Mouse (Mus musculus): Measurements from ENCODE around the gene Tsc2.

Tsc2 gene

DNA sequence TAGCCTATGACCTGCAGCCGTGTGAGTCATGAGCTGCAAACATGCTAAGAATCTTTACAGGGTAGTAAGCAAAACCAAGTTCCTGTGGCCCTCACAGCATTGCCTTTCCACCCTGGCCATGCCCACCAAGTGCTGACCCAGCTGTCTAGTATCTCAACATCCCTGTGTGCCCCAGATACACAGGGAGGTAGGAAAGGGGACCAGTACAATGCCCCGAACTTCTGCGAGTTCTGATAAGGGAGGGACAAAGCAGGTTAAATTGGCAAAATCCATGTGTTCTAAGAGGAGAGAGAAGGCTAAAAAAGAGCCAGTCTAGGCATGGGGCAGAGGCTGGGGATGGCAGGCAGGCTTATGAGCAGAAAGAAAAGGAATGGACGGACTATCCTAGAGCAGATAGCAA, 24.1 kb downstream of the Tsc2 start:
- DNase-seq, result no peak

DNA sequence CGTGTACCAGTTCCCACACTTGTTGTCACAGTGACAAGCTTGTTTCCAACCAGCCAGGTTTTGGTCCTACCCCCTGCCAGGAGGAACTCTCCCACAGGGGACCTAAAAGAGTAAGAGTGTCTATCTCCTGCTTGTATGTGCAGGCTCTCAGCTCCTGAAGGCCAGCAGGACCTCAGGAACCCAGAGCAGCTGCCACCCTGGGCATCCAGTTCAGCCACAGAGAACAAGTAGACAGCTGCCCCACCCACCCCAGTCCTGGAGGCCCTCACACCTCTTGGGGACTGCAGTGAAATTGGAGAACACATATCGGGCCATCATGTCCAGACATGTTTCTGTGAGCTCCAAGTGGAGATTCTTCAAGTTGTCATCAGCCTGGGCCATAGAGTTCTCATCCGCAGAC, 27.9 kb downstream of the Tsc2 start:
- no peak for DNase-seq

DNA sequence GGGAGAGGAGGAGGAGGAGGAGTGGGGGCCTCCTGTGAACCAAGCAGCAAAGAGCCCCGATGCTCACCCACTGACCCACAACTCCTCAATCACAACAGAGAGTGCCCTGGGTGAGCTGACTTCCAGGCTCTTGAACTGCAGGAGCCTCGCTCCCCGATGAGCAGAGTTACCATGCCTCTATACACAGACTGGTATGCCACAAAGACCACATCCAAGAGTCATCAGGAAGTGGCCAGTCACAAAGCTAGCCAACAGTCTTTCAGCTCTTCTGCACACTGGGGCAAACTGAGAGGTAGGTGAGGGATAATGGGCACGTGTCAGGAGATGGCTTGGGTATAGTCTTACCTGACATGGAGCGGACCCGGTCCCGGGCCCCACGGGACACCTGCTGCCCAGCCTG, 28.5 kb downstream of the Tsc2 start:
- no peak for DNase-seq

DNA sequence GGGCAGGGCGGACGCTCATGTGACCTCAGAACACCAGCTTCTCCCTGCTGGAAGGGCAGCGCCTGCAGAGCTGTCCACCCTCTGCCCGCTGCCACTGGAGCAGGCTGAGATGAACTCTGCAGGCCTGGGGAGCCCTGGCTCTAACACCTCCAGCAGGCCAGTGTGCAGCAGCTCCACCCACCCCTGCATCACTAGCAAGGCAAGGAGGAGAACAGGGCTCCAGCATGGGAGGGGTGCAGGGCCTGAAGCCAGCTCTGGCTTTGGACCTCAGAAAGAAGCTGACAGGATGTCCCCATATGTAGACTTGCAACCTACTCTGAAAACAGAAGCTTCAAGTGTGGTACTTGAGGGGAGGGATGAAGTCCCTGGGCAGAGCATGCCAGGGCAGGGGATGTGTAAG, 31.9 kb downstream of the Tsc2 start:
- DNase-seq, result no peak

DNA sequence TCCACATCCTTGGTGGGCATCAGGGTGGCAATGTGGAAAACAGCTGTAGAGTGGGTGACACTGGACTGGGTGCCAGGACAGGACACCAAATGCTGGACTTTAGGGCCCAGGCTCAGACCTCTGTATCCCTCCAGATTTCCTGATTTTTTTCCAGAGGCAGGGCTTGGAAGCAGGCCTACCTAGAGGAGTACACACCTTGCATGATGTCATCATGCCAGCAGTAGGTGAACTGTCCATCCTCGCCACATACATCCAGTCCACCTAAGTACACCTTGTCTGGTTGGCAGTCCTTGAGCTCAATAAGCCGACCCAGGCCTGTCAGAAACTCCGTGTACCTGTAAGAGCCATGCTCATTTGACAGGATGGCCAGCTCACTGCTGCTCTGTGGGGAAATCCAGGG, 34.4 kb downstream of the Tsc2 start:
- no peak for DNase-seq

DNA sequence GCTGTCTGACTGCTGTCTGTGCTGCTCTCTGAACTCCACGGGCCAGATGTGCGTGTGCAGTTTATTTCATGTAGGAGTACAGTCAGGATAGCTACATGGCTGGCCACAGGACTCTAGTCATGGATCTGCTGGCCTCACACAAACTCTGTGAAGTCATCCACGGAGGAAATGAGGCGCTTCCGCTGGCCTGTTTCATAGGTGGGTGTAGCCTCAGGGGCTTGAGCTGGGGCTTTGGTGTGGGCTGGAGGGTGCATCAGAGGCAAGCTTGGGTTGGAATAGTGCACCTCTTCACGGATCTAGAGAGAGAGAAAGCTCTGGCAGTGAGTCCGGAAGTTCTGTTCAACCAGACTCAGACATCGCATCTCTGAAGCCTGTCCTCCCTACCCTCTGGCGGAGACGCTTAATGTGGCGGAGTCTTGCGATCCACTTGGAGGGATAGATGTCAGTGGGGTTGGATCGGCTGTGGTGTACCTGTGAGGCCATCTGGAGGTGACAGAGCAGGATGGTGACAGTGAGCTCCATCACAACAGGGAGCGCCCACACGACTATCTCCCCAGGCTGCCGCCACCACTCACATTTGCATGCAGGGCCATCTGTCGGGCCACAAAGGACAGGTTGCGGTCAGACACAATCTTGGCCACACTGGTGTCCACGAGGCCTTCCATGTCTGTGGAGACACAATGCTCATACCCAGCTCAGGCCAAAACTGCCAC, 35.8 kb downstream of the Tsc2 start:
- DNase-seq, result no peak

DNA sequence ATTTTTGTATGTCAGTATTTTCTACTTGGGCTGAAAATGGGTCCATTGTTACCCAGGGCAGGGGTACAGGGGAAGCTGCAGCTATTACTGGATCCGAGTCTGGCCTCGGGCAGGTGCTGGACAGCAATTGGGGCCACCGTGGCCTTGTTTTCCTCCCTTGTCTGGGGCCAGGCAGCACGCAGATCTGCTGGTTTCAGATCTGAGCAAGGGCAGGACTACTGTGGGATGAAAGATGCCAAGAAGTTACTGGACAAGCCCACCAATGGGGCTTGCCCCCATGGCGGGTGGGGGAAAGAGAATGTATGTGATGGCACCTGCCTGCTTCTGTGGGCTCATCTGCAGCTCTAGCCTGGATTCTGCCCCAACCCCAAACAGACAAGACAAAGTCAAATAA, 36.4 kb downstream of the Tsc2 start:
- DNase-seq, result no peak

DNA sequence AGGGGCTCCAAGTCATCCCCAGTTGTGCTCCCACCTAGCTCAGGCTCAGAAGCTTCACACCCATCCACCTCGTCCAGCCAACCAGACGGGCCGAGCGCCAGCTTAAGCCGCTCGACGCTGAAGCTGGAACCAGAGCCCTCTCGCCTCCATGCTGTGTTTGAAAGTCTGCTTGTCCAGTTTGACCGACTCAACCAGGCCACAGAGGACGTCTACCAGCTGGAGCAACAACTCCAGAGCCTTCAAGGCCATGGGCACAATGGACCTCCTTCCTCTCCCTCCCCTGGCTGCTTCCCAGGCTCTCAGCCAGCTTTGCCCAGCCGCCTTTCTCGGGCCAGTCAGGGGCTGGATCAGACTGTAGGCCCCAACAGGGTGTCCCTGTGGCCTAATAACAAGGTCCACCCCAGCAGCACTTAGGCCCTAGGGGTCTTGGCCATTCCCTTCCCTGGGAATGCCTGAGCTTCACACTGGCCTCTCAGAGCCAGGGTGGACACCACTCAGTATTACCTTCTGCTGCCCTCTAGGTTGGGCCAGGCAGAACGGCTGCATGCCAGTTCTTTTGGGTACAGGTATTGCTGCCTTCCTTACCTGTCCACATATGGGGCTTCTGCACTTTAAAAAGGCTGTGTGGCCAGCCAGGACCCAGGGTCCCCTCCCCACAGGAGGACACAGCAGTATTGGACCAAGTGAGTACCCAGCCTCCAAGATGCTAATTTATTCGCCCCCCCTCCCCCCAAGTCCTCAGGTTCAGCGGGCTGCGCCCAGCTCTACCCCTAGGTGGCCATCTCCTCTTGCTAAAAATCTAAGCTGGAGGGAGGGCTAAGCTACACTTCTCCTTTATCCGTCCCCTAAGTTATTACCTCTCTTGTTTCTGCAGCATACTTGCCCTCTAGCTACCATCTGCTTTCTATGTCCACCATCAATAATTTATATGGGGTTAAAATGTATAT, 37.0 kb downstream of the Tsc2 start:
- DNase-seq, result no peak

DNA sequence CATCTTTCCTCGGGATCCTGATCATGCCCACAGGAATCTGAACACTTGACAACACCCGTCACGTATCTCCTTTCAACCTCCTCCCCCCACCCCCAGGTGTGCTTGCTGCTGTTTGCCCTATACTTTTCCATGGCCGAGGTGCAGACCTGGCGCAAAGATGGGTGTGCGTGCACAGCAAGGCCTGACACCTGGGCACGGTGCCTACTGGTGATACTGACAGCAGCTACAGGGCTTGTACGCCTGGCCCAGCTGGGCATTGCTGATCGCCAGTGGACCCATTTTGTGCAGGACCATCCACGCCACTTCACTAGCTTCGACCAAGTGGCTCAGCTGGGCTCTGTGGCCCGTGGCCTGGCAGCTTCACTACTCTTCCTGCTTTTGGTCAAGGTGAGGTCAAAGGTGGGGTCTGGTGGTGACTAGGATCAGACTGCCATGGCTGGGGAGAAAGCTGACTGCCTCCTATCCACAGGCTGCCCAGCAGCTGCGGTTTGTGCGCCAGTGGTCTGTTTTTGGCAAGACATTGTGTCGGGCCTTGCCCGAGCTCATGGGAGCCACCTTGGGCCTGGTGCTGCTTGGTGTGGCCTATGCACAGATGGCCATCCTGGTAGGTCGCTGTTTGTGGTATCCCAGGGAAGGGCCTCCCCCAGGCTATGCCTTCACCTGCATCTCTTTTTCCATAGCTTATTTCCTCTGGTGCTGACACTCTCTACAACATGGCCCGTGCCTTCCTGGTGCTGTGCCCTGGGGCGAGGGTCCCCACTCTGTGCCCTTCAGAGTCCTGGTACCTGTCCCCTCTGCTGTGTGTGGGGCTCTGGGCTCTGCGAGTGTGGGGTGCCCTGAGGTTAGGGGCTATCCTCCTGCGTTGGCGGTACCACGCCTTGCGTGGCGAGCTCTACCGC, 38.2 kb downstream of the Tsc2 start:
- DNase-seq, result no peak

DNA sequence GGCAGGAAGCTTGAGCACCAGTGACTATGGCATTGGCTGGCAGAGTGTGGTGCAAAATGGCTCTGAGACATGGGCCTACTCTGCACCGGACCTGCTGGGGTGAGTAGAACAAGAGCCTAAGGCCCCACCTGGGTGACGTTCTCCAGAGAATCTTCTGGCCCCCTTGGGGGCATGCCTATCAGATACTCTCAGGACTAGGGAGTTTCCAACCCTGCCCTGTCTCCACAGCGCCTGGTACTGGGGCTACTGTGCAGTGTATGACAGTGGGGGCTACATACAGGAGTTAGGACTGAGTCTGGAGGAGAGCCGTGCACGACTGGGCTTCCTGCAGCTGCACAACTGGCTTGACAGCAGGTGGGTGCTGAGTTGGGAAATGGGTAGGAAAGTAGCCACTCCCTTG, 39.2 kb downstream of the Tsc2 start:
- DNase-seq, result no peak

DNA sequence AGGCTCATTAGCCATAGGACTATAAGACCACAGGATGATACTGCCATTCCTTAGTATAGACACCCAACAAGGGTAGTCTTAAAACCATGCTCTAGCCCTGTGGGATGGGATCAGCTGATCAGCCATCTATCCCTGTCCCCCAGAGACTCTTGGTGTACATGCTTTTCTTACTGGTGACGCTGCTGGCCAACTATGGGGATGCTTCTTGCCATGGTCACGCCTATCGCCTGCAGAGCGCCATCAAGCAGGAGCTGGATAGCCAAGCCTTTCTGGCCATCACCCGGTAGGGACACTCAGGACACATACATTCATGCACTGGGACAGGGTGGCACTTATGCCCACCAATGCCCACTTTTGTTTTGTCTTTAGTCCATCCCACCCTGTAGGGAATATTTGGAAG, 40.7 kb downstream of the Tsc2 start:
- DNase-seq, result no peak

DNA sequence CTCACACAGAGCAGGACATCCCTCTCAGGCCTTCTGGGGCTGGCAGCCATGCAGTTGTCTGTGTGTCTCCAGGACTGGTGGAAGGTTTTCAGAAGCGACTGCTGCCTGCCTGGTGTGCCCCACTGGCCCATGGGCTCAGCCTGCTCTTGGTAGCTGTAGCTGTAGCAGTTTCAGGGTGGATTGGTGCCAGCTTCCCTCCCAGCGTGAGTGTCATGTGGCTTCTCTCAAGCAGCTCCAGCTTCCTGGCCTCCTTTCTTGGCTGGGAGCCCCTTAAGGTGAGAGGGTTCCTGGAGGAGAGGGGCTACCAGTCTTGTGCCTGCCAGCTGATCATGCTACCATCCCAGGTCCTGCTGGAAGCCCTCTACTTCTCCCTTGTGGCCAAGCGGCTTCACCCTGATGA, 41.5 kb downstream of the Tsc2 start:
- DNase-seq, result no peak

DNA sequence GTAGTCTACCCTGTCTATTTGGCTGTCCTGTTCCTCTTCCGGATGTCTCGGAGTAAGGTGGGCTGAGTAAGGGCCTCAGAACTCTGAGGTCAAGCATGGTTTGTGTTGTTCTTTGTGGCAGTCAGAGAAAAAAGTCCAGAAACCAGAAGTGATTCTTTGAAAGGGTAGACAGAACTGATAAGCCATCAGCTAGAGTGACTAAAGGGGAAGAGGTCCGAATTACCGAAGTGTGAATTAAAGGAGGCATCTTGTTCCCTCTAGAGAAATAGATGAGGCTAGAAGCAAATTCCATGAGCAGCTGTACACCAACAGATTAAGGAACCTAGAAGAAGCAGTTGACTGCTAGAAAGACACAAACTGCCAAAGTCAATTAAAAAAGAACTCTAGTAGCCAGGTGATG, 45.9 kb downstream of the Tsc2 start:
- DNase-seq, result no peak

DNA sequence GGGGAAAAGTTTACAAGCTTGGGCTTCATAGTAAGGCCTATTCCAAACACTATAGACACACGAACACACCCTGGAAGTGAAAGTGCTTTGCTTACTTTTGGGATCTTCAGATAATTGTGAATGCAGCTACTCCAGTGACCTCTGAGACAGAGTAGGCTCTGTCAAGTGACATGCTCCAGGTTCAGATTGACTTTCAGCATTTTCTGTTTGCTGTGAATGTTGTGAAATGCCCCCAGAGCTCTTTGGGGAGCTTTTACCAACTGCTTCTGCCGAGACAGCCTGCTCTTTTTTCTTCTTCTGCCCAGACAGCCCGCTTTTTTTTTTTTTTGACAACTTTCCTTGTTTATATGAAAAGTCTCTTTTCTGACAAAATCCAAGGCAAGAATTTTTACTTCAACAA, 47.9 kb downstream of the Tsc2 start:
- no peak for DNase-seq

DNA sequence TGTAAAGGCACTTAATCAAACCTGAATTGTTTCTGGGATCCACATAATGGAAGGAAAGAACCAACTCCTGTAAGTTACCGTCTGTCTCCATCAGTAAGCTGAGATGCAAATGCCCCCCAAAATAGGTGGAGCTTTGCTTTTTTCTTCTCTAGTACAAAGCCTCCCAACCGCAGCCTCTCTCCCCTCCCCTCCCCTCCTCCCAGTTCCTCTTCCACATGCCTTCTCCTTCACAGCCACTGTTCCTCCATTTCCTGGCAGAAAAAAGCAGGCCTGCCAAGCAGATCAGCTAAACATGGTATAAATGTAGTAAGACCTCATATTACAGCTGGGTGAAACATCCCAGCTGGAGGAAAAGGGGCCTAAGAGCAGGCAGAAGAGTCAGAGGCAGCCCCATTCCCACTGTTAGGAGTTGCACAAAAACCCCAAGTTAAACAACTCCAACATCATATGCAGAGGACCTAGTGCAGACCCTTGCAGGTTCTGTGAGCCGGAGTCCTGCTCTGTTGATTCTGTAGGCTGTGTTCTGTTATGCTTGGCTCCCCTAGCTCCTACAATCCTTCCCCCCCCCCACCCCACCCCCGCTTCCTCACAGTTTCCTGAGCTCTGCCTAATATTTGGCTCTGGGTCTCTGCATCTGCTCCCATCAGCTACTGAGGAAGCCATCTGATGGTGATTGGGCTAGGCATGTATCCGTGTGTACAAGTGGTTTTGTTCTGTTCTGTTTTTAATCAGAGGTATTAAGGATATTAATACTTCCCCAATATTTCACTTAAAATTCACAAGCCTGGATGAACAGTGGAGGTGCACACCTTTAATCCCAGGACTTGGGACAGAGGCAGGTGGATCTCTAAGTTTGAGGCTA, 48.6 kb downstream of the Tsc2 start:
- no peak for DNase-seq

DNA sequence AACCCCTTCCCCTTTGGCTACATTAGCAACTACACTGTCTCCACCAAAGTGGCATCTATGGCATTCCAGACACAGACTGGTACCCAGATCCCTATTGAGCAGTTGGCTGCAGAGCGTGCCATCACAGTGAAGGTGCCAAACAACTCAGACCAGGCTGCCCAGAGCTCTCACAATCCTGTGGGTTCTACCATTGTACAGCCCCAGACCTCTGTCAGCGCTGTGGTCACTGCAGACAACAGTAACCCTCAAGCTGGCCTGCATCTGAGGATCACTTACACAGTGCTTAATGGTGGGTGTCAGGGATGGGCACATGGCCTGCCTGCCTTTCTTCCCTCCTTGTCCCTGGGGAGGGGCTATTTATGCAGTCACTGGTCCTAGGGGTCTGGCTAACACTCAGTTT, 52.1 kb downstream of the Tsc2 start:
- no peak for DNase-seq

DNA sequence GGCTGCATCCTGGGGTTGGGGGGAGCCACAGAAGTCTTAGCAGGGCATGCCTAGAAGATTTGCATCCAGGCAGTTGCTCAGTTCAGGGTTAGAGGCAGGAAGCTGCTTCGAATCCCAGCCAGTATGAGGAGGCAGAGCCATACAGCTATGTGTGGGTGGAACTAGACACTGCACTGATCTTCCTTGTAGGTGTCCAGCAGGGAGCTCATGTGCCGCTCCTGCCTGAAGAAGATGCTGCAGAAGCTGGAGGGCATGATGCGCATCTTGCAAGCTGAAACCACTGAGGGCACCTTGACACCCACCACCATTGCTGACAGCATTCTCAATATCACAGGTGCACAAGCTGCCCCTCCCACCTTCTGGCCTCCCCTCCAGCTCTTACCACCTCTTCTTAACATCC, 52.9 kb downstream of the Tsc2 start:
- no peak for DNase-seq

DNA sequence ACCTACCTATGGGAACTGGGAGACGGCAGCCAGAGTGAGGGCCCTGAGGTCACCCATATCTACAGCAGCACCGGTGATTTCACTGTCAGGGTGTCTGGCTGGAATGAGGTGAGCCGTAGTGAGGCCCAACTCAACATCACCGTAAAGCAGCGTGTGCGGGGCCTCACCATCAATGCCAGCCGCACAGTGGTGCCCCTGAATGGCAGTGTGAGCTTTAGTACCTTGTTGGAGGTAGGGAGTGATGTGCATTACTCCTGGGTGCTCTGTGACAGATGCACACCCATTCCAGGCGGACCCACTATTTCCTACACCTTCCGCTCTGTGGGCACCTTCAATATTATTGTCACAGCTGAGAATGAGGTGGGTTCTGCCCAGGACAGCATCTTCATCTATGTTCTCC, 58.6 kb downstream of the Tsc2 start:
- no peak for DNase-seq

DNA sequence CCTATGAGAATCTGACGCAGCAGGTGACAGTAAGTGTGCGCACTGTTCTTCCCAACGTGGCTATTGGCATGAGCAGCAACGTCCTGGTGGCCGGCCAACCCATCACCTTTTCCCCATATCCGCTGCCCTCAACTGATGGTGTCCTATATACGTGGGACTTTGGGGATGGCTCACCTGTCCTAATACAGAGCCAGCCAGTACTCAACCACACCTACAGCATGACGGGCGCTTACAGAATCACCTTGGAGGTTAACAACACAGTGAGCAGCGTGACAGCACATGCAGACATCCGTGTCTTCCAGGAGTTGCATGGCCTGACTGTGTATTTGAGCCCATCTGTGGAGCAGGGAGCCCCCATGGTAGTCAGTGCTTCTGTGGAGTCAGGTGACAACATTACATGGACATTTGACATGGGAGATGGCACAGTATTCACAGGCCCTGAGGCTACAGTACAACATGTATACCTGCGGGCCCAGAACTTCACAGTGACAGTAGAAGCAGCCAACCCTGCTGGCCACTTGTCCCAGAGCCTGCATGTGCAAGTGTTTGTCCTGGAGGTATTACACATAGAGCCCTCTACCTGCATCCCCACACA, 59.7 kb downstream of the Tsc2 start:
- DNase-seq, result no peak

DNA sequence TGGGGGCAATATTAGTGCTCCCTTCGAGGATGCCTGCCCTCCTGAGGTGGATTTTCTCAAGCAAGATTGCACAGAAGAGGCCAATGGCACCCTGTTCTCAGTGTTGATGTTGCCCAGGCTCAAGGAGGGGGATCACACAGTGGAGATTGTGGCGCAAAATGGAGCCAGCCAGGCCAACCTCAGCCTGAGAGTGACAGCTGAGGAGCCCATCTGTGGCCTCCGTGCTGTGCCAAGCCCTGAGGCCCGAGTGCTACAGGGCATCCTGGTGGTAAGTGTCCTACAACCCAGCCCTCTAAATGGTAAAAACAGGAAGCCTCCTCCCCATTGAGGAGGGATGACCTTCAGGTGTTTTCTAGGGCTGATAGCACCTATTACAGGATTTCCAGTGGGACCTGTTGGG, 62.6 kb downstream of the Tsc2 start:
- no peak for DNase-seq

DNA sequence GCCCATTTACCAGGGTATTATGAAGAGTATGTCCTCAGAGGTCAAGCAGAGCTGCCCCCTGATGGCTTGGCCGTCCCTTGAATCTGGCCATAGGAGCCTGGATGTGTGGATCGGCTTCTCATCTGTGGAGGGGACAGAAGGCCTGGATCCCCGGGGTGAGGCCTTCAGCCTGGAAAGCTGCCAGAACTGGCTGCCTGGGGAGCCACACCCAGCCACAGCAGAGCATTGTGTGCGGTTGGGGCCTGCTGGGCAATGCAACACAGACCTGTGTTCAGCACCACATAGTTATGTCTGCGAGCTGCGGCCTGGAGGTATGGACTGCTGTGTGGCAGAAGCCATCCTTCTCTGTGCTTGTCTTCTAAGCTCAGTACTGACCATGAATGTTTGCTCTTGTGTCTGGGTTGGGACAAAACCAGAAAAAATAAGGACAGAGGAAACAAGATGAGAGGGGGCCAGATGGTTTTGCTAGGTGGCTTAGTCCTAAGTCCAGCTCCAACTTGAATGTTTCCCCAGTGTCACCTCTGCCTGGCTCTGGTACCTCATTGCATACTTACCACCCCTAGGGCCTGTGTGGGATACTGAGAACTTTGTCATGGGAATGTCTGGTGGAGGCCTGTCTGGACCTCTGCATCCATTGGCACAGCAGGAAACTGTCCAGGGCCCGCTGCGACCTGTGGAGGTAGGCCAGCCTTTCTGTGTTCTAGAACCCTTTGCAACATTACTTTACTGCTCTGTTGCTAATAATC, 65.2 kb downstream of the Tsc2 start:
- DNase-seq, result no peak
